Mouse (Mus musculus): ENCODE results near the gene Nfe2l3.
"Not testable (repeated sequence)": the region's sequence is repeated elsewhere in the genome, so short reads cannot be mapped to it uniquely, and the experiment has no call there.

Gene Nfe2l3

GRCm38 (mm10) chr6:51452927-51453503, 20.5 kb downstream of the Nfe2l3 start:
- DNase-seq (ENCODE audit: low spot score): no peak

- DNase-seq (ENCODE audit: low spot score): no peak
Observed at GRCm38 (mm10) chr6:51454949-51455348, 22.5 kb downstream of the Nfe2l3 start.

GRCm38 (mm10) chr6:51456198-51456597, 23.7 kb downstream of the Nfe2l3 start:
- DNase-seq (ENCODE audit: low spot score): no peak

GRCm38 (mm10) chr6:51457283-51457682, 24.8 kb downstream of the Nfe2l3 start:
- DNase-seq (ENCODE audit: low spot score): no peak

- DNase-seq (ENCODE audit: low spot score): no peak
Observed at GRCm38 (mm10) chr6:51457770-51458387, 25.4 kb downstream of the Nfe2l3 start.

- DNase-seq (ENCODE audit: low spot score): no peak
Observed at GRCm38 (mm10) chr6:51458925-51459312, 26.4 kb downstream of the Nfe2l3 start.

- DNase-seq (ENCODE audit: low spot score): no peak
Observed at GRCm38 (mm10) chr6:51459313-51460020, 27.0 kb downstream of the Nfe2l3 start.

- no peak for DNase-seq (ENCODE audit: low spot score)
Observed at GRCm38 (mm10) chr6:51460021-51460360, 27.5 kb downstream of the Nfe2l3 start.

GRCm38 (mm10) chr6:51460363-51460762, 27.9 kb downstream of the Nfe2l3 start:
- no peak for DNase-seq (ENCODE audit: low spot score)

- DNase-seq (ENCODE audit: low spot score): no peak
Observed at GRCm38 (mm10) chr6:51467649-51468048, 35.2 kb downstream of the Nfe2l3 start.

GRCm38 (mm10) chr6:51468891-51469561, 36.6 kb downstream of the Nfe2l3 start:
- peak; percentile 55 for DNase-seq (ENCODE audit: low spot score)

- DNase-seq (ENCODE audit: low spot score): peak; percentile 100
Observed at GRCm38 (mm10) chr6:51469715-51470310, 37.3 kb downstream of the Nfe2l3 start, which contains the start of gene Hnrnpa2b1. Gene Hnrnpa2b1 (minus strand): TSS chr6:51469894.

- DNase-seq (ENCODE audit: low spot score): no peak
Observed at GRCm38 (mm10) chr6:51470311-51471178, 38.1 kb downstream of the Nfe2l3 start, which contains the start of gene Cbx3. Gene Cbx3 (plus strand): TSS chr6:51470360.

- DNase-seq (ENCODE audit: low spot score): no peak
Observed at GRCm38 (mm10) chr6:51471179-51471505, 38.7 kb downstream of the Nfe2l3 start.

GRCm38 (mm10) chr6:51471782-51472181, 39.3 kb downstream of the Nfe2l3 start:
- no peak for DNase-seq (ENCODE audit: low spot score)

GRCm38 (mm10) chr6:51472213-51472612, 39.7 kb downstream of the Nfe2l3 start:
- DNase-seq (ENCODE audit: low spot score): no peak

- DNase-seq (ENCODE audit: low spot score): no peak
Observed at GRCm38 (mm10) chr6:51479136-51479731, 46.8 kb downstream of the Nfe2l3 start.

GRCm38 (mm10) chr6:51481548-51481947, 49.1 kb downstream of the Nfe2l3 start:
- no peak for DNase-seq (ENCODE audit: low spot score)

- DNase-seq (ENCODE audit: low spot score): no peak
Observed at GRCm38 (mm10) chr6:51483861-51484260, 51.4 kb downstream of the Nfe2l3 start.

GRCm38 (mm10) chr6:51484556-51484955, 52.1 kb downstream of the Nfe2l3 start:
- not testable (repeated sequence) for DNase-seq (ENCODE audit: low spot score)

- no peak for DNase-seq (ENCODE audit: low spot score)
Observed at GRCm38 (mm10) chr6:51485646-51486045, 53.2 kb downstream of the Nfe2l3 start.
